Mouse (Mus musculus) testis, adult 10 weeks (tissue): Measurements from ENCODE around the gene Itsn2. TPM values are rescaled to one million over a fixed set of nuclear protein-coding genes. Genes with fewer than 3 reads are reported as not detected.

ENCODE experiments used
- polyA plus RNA-seq: library from polyadenylated mRNA; stranded (reverse); fragments of 350-450 nt; fragmentation: Illumina TruSeq; extraction: RNeasy Lipid Tissue Mini Kit (QIAGEN cat#74804); gene quantifications from one replicate; pipeline ENCODE4 v1.2.3, GENCODE M21; 2014; ENCODE audit warnings: low read depth, low replicate concordance

Gene Itsn2
- 78.6 TPM for polyA plus RNA-seq

GRCm38 (mm10) chr12:4592541-4593165 is at the start of gene Itsn2, which contains the start of gene Gm3625:
Itsn2 (plus strand) TSS chr12:4592638.
Gm3625 (minus strand) TSS chr12:4592927.

GRCm38 (mm10) chr12:4738031-4738576 is 145.7 kb downstream of the Itsn2 start, which contains the start of gene Fam228a:
Fam228a (minus strand) TSS chr12:4738430.

Other genes starting within 250 kb of the Itsn2 start
- 25.8 TPM for gene Ncoa1, start 115.5 kb upstream of the Itsn2 start, polyA plus RNA-seq
- gene Gm3625, start 289 bp downstream of the Itsn2 start, polyA plus RNA-seq, result not detected
- 97.7 TPM for gene Fam228a, start 145.8 kb downstream of the Itsn2 start, polyA plus RNA-seq
- 475 TPM for gene Pfn4, start 176.4 kb downstream of the Itsn2 start, polyA plus RNA-seq
- gene Fam228b, start 176.6 kb downstream of the Itsn2 start, polyA plus RNA-seq, result 146 TPM
- 72.5 TPM for gene Sf3b6, start 224.9 kb downstream of the Itsn2 start, polyA plus RNA-seq
- 0.74 TPM for gene Fkbp1b, start 249.0 kb downstream of the Itsn2 start, polyA plus RNA-seq